Mouse (Mus musculus) bone marrow macrophage, adult 2 months (primary cell): ENCODE measurements around the gene Cel. TPM values are rescaled to one million over a fixed set of nuclear protein-coding genes. Genes with fewer than 3 reads are reported as not detected.

Experiments
- H3K27ac ChIP-seq: 2 replicates; pipeline ENCODE4 v1.5.1; 2012; ENCODE audit warnings: low read depth, low read length; ENCODE audit not compliant: insufficient read depth
- H3K4me1 ChIP-seq: 2 replicates; pipeline ENCODE4 v1.6.1; 2012; ENCODE audit warnings: low read length; ENCODE audit not compliant: control insufficient read depth, insufficient read depth
- H3K4me3 ChIP-seq: 2 replicates; pipeline ENCODE4 v1.5.1; 2012; ENCODE audit warnings: mild to moderate bottlenecking, low read length, moderate library complexity; ENCODE audit not compliant: insufficient read depth
- CTCF ChIP-seq: IDR thresholded peaks from 2 replicates; pipeline ENCODE4 v1.5.1; 2012; ENCODE audit warnings: low read depth, mild to moderate bottlenecking, low read length, moderate library complexity
- POLR2A ChIP-seq: IDR thresholded peaks from 2 replicates; pipeline ENCODE4 v1.6.1; 2012; ENCODE audit warnings: mild to moderate bottlenecking, low read depth, low read length, borderline replicate concordance
- polyA plus RNA-seq: library from polyadenylated mRNA; stranded (reverse); fragments of >200 nt; gene quantifications from 2 replicates; pipeline ENCODE4 v1.2.4, GENCODE M21; 2012; ENCODE audit not compliant: missing spikeins, insufficient read depth, insufficient read length

Gene Cel
- polyA plus RNA-seq, result not detected in 2 replicates

GRCm38 (mm10) chr2:28563303-28563702, at the start of gene Cel:
Cel (minus strand) TSS chr2:28563403.
- no peaks in the 10 kb centered on the region for H3K4me1 ChIP-seq
- TF ChIP-seq POLR2A, result no peak
- no peak for TF ChIP-seq CTCF
- no peak within 1 kb of the TSS for H3K27ac ChIP-seq

GRCm38 (mm10) chr2:28612436-28613063, 49.3 kb upstream of the Cel start:
- TF ChIP-seq POLR2A (no peak), CTCF (no peak)
- H3K4me3 ChIP-seq, result no peak overlapping the region
- peaks cover 12% of the 10 kb centered on the region for H3K4me1 ChIP-seq
- H3K27ac ChIP-seq, result no peak overlapping the region

More at GRCm38 (mm10) chr2:28563303-28563702, at the start of gene Cel:
- no peak within 1 kb of the TSS for H3K4me3 ChIP-seq

- Histone ChIP-seq H3K4me1 (peaks cover 12% of the 10 kb centered on the region), H3K4me3 (no peak overlapping the region), H3K27ac (no peak overlapping the region)
- TF ChIP-seq POLR2A, result no peak
- TF ChIP-seq CTCF, result no peak
Observed at GRCm38 (mm10) chr2:28611407-28611787, 48.2 kb upstream of the Cel start.

- Histone ChIP-seq H3K4me3 (no peak overlapping the region), H3K27ac (no peak overlapping the region), H3K4me1 (peaks cover 12% of the 10 kb centered on the region)
- TF ChIP-seq CTCF (no peak), POLR2A (no peak)
Observed at GRCm38 (mm10) chr2:28610716-28611406, 47.7 kb upstream of the Cel start.

GRCm38 (mm10) chr2:28609851-28610250, 46.6 kb upstream of the Cel start:
- Histone ChIP-seq H3K4me3 (no peak overlapping the region), H3K4me1 (peaks cover 12% of the 10 kb centered on the region), H3K27ac (no peak overlapping the region)
- TF ChIP-seq POLR2A, result no peak
- TF ChIP-seq CTCF, result no peak

- H3K27ac ChIP-seq, result no peak overlapping the region
- TF ChIP-seq POLR2A, result no peak
- TF ChIP-seq CTCF, result no peak
- H3K4me3 ChIP-seq, result no peak overlapping the region
- peaks cover 12% of the 10 kb centered on the region for H3K4me1 ChIP-seq
Observed at GRCm38 (mm10) chr2:28607341-28608165, 44.4 kb upstream of the Cel start.

- Histone ChIP-seq H3K4me1 (peaks cover 8% of the 10 kb centered on the region), H3K27ac (no peak overlapping the region), H3K4me3 (no peak overlapping the region)
- TF ChIP-seq POLR2A, result no peak
- TF ChIP-seq CTCF, result no peak
Observed at GRCm38 (mm10) chr2:28606601-28607340, 43.6 kb upstream of the Cel start.

- H3K4me1 ChIP-seq, result peaks cover under 1% of the 10 kb centered on the region; the same call in 1 of the 2 replicates
- TF ChIP-seq CTCF, result no peak
- TF ChIP-seq POLR2A, result no peak
- H3K27ac ChIP-seq, result no peak overlapping the region
Observed at GRCm38 (mm10) chr2:28605789-28606541, 42.8 kb upstream of the Cel start.

GRCm38 (mm10) chr2:28603542-28603941, 40.3 kb upstream of the Cel start:
- no peak for TF ChIP-seq CTCF
- H3K4me3 ChIP-seq, result no peak overlapping the region
- no peak overlapping the region for H3K27ac ChIP-seq
- H3K4me1 ChIP-seq, result peaks cover 4% of the 10 kb centered on the region

More at GRCm38 (mm10) chr2:28605789-28606541, 42.8 kb upstream of the Cel start:
- no peak overlapping the region for H3K4me3 ChIP-seq
